Mouse (Mus musculus) liver, adult 2 months (tissue): ENCODE measurements around the gene Gm21972. TPM values are rescaled to one million over a fixed set of nuclear protein-coding genes. Genes with fewer than 3 reads are reported as not detected.

Experiments used
- DNase-seq: peaks from one replicate; pipeline ENCODE4 v3.0.0-alpha.2; 2011; ENCODE audit warnings: low read depth, low spot score; ENCODE audit errors: extremely low read depth
- H3K27ac ChIP-seq: fragments of 200-500 bp; replicated peaks from 2 replicates; pipeline ENCODE4 v1.5.1; 2012; ENCODE audit warnings: low read depth, mild to moderate bottlenecking, control low read depth, inconsistent platforms, low read length; ENCODE audit not compliant: insufficient read depth
- H3K27me3 ChIP-seq: fragments of 200-500 bp; 2 replicates; pipeline ENCODE4 v1.6.1; 2012; ENCODE audit warnings: mild to moderate bottlenecking, moderate library complexity, low read length, inconsistent platforms; ENCODE audit not compliant: control insufficient read depth, insufficient read depth
- H3K36me3 ChIP-seq: fragments of 200-500 bp; 2 replicates; pipeline ENCODE4 v1.6.1; 2012; ENCODE audit warnings: low read length, inconsistent platforms; ENCODE audit not compliant: control insufficient read depth, insufficient read depth
- H3K4me1 ChIP-seq: fragments of 200-500 bp; 2 replicates; pipeline ENCODE4 v1.6.1; 2011; ENCODE audit warnings: low read length; ENCODE audit not compliant: control insufficient read depth, insufficient read depth
- H3K4me3 ChIP-seq: fragments of 200-500 bp; 2 replicates; pipeline ENCODE4 v1.5.1; 2011; ENCODE audit warnings: low read depth, mild to moderate bottlenecking, control low read depth, low read length, moderate library complexity; ENCODE audit not compliant: insufficient read depth
- H3K79me2 ChIP-seq: fragments of 200-500 bp; 2 replicates; pipeline ENCODE4 v1.6.1; 2012; ENCODE audit warnings: inconsistent platforms, mild to moderate bottlenecking, low read length, moderate library complexity; ENCODE audit not compliant: control insufficient read depth, insufficient read depth
- H3K9ac ChIP-seq: fragments of 200-500 bp; 2 replicates; pipeline ENCODE4 v1.6.1; 2012; ENCODE audit warnings: low read depth, mild to moderate bottlenecking, control low read depth, inconsistent platforms, low read length
- CTCF ChIP-seq: fragments of 200-500 bp; IDR thresholded peaks from 2 replicates; pipeline ENCODE4 v1.5.1; 2011; ENCODE audit warnings: low read depth, low read length, control low read depth
- POLR2A ChIP-seq: fragments of 200-500 bp; IDR thresholded peaks from 2 replicates; pipeline ENCODE4 v1.6.1; 2011; ENCODE audit warnings: low read length, control low read depth; ENCODE audit not compliant: insufficient read depth; ENCODE audit errors: extremely low read depth
- WGBS: fragments of 180-500 bp; shearing (Covaris S2); methylation state at CpG from one replicate; pipeline ENCODE4 v1.1.7; 2018; 5-methylcytosine and 5-hydroxymethylcytosine counted together
- polyA plus RNA-seq: library from polyadenylated mRNA; depleted of rRNA; stranded (reverse); fragments of >200 nt; gene quantifications from 2 replicates; pipeline ENCODE4 v1.2.3, GENCODE M21; 2012; rRNA removed
- total RNA-seq: library from RNA; depleted of rRNA; stranded (reverse); fragments of >200 nt; gene quantifications from 2 replicates; pipeline ENCODE4 v1.2.3, GENCODE M21; 2014; rRNA removed

The Gm21972 gene
- total and polyA plus RNA-seq, 2 experiments = not detected

DNA sequence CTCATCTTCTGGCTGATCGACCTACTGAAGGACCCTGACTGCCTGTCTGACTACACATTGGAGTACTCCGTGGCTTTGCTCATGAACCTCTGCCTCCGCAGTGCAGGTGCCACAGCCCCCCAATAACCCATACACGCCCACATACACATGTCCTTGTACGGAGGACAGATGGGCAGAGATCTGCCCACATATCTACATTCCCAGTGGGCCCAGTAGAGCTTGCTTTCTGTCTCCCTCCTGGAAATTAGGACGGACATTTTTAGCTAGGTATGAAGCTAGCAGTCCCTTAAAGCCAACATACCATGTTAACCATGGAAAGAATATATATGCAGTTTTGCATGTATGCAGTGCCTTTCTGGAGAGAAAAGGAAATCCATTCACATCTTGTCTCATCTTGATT, 64.8 kb downstream of the Gm21972 start:
- H3K27me3 ChIP-seq = no peaks in the 10 kb centered on the region
- no peak overlapping the region for H3K27ac ChIP-seq
- peaks cover 16% of the 10 kb centered on the region; the same call in 1 of the 2 replicates for H3K36me3 ChIP-seq
- TF ChIP-seq CTCF (no peak), POLR2A (no peak)
- H3K79me2 ChIP-seq = no peaks in the 10 kb centered on the region
- H3K4me3 ChIP-seq = no peak overlapping the region
- H3K9ac ChIP-seq = no peak overlapping the region
- DNase-seq = no peak
- 94% methylated on average over 6 of the region's 6 CpGs for WGBS
- H3K4me1 ChIP-seq = no peaks in the 10 kb centered on the region

DNA sequence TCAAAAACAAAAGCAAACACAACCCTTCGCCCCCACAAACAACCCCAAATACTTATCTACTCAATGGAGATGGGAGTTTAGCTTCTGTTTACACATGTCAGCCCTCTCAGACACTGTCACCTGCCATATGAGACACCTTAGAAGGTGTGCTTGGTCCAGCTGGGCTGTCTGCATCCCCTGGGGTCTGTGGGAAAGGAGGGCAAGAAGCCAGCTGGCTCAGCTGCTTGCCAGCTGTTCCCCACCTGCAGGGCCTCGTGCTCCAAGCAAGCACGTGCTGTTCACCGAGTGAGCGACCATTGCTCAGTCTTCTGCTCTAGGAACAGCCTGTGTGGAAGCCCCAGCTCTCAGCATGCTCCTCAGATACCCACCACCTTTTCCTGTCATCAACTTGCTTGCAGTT, 65.6 kb downstream of the Gm21972 start:
- DNase-seq = no peak
- Histone ChIP-seq H3K9ac (no peak overlapping the region), H3K4me1 (no peaks in the 10 kb centered on the region), H3K27ac (no peak overlapping the region), H3K27me3 (no peaks in the 10 kb centered on the region), H3K79me2 (no peaks in the 10 kb centered on the region), H3K4me3 (no peak overlapping the region), H3K36me3 (peaks cover 18% of the 10 kb centered on the region; the same call in 1 of the 2 replicates)
- TF ChIP-seq POLR2A = no peak
- TF ChIP-seq CTCF = no peak
- 91% methylated on average over 5 of the region's 5 CpGs for WGBS

DNA sequence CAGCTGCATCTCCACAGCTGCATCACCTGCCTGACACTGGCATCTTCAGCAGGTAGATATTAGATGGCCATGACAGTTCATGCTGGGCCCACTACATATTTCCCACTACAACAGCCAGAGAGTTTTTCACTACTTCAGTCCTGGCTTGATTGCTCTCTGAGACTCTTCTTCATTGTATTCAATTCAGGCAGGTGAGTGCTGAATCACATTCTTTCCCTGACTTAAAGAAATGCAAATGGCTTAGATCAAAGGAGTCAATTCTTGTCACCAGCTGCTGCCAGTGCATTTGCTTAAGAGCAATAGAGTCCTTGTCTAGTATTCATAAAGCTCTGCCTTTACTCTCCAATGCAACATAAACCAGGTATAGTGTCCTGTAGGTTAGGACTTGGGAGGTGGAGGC, 67.9 kb downstream of the Gm21972 start:
- no peak for DNase-seq
- no peaks in the 10 kb centered on the region for H3K79me2 ChIP-seq
- TF ChIP-seq POLR2A = no peak
- no peaks in the 10 kb centered on the region for H3K27me3 ChIP-seq
- H3K27ac ChIP-seq = no peak overlapping the region
- no peak overlapping the region for H3K4me3 ChIP-seq
- H3K4me1 ChIP-seq = no peaks in the 10 kb centered on the region; the same call in 1 of the 2 replicates
- H3K36me3 ChIP-seq = peaks cover 16% of the 10 kb centered on the region; the same call in 1 of the 2 replicates
- no peak overlapping the region for H3K9ac ChIP-seq

- Histone ChIP-seq H3K27ac (no peak overlapping the region), H3K36me3 (peaks cover 16% of the 10 kb centered on the region; the same call in 1 of the 2 replicates), H3K27me3 (no peaks in the 10 kb centered on the region), H3K4me1 (peaks cover 4% of the 10 kb centered on the region; the same call in 1 of the 2 replicates), H3K9ac (no peak overlapping the region), H3K4me3 (no peak overlapping the region), H3K79me2 (no peaks in the 10 kb centered on the region)
- no peak for DNase-seq
- WGBS = 92% methylated on average over 9 of the region's 9 CpGs
- TF ChIP-seq CTCF (no peak), POLR2A (no peak)
Measured at GRCm38 (mm10) chr1:86202617-86203219, 69.3 kb downstream of the Gm21972 start.

GRCm38 (mm10) chr1:86210676-86211075, 77.2 kb downstream of the Gm21972 start:
- H3K27ac ChIP-seq = no peak overlapping the region
- H3K27me3 ChIP-seq = no peaks in the 10 kb centered on the region
- H3K79me2 ChIP-seq = no peaks in the 10 kb centered on the region
- no peak for TF ChIP-seq CTCF
- TF ChIP-seq POLR2A = no peak
- 94% methylated on average over 7 of the region's 7 CpGs for WGBS
- H3K9ac ChIP-seq = no peak overlapping the region
- H3K4me3 ChIP-seq = no peak overlapping the region
- DNase-seq = no peak
- peaks cover 6% of the 10 kb centered on the region for H3K36me3 ChIP-seq
- H3K4me1 ChIP-seq = peaks cover 4% of the 10 kb centered on the region; the same call in 1 of the 2 replicates

- Histone ChIP-seq H3K4me3 (no peak overlapping the region), H3K36me3 (peaks cover 6% of the 10 kb centered on the region), H3K27me3 (no peaks in the 10 kb centered on the region), H3K4me1 (peaks cover 2% of the 10 kb centered on the region; the same call in 1 of the 2 replicates), H3K79me2 (no peaks in the 10 kb centered on the region), H3K27ac (no peak overlapping the region), H3K9ac (no peak overlapping the region)
- WGBS = 88% methylated on average over 1 of the region's 1 CpGs
- DNase-seq = no peak
- no peak for TF ChIP-seq POLR2A
- no peak for TF ChIP-seq CTCF
Measured at GRCm38 (mm10) chr1:86211498-86211897, 78.1 kb downstream of the Gm21972 start.

Other genes starting within 250 kb of the Gm21972 start
- gene Itm2c, start 239.4 kb upstream of the Gm21972 start, total RNA-seq = 39.1 and 41.1 TPM in 2 replicates
- gene Itm2c, start 239.4 kb upstream of the Gm21972 start, polyA plus RNA-seq = 48.3 and 60.1 TPM in 2 replicates
- not detected in 2 replicates for gene 4933407L21Rik, start 205.2 kb upstream of the Gm21972 start, total RNA-seq
- gene 4933407L21Rik, start 205.2 kb upstream of the Gm21972 start, polyA plus RNA-seq = not detected in 2 replicates
- 0.09 and 0.20 TPM in 2 replicates for gene Gpr55, start 172.6 kb upstream of the Gm21972 start, total RNA-seq
- 0.04 TPM in 1 of 2 replicates, not detected in the other for gene Gpr55, start 172.6 kb upstream of the Gm21972 start, polyA plus RNA-seq
- not detected in 2 replicates for gene Spata3, start 116.8 kb upstream of the Gm21972 start, total RNA-seq
- not detected in 2 replicates for gene Spata3, start 116.8 kb upstream of the Gm21972 start, polyA plus RNA-seq
- gene 2810459M11Rik, start 87.8 kb upstream of the Gm21972 start, total RNA-seq = 39.0 and 44.0 TPM in 2 replicates
- gene 2810459M11Rik, start 87.8 kb upstream of the Gm21972 start, polyA plus RNA-seq = 54.1 and 66.2 TPM in 2 replicates
- 81.6 and 85.1 TPM in 2 replicates for gene Psmd1, start 69.2 kb upstream of the Gm21972 start, total RNA-seq
- 57.3 and 61.3 TPM in 2 replicates for gene Psmd1, start 69.2 kb upstream of the Gm21972 start, polyA plus RNA-seq
- not detected in 2 replicates for gene Htr2b, start 21.7 kb upstream of the Gm21972 start, total RNA-seq
- gene Htr2b, start 21.7 kb upstream of the Gm21972 start, polyA plus RNA-seq = not detected in 2 replicates
- gene Armc9, start 21.1 kb downstream of the Gm21972 start, total RNA-seq = 4.3 and 4.4 TPM in 2 replicates
- gene Armc9, start 21.1 kb downstream of the Gm21972 start, polyA plus RNA-seq = 2.6 and 3.2 TPM in 2 replicates
- gene B3gnt7, start 169.2 kb downstream of the Gm21972 start, total RNA-seq = not detected in 2 replicates
- gene B3gnt7, start 169.2 kb downstream of the Gm21972 start, polyA plus RNA-seq = 0.19 and 0.31 TPM in 2 replicates
- 19.7 and 24.3 TPM in 2 replicates for gene Ncl, start 225.8 kb downstream of the Gm21972 start, total RNA-seq
- gene Ncl, start 225.8 kb downstream of the Gm21972 start, polyA plus RNA-seq = 4.1 and 4.6 TPM in 2 replicates